Mouse (Mus musculus) skeletal muscle tissue, postnatal 0 days (tissue): ENCODE results near the gene Xlr3b. TPM values are rescaled to one million over a fixed set of nuclear protein-coding genes. Genes with fewer than 3 reads are reported as not detected.

Source experiments
- polyA plus RNA-seq: library from polyadenylated mRNA; unstranded; fragments of >200 nt; fragmentation: Nextera tagmentation; extraction: Ambion mirVana; gene quantifications from 2 replicates; pipeline ENCODE4 v1.2.1, GENCODE M21; 2015

Xlr3b gene
- polyA plus RNA-seq: 0.63 and 11.3 TPM in 2 replicates

DNA sequence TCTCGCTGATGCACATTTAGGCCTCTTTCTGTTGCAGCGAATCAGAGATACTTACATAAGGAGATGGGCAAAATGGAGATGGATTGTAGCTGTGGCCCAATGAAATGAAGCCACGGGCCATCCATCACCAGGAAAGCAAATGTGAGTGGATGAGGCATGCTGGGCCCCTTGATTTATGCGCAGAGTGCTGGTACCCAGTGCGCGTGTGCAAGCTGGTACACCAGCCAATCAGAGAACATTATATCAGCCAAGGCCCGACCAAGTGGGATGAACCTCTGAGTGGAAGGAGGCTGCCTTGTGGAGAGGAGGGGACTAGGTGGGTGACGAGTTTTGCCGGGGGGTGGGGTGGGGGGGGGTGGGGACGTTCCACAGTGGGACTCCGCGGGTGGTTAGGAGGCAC is at the start of gene Xlr3b:
Gene Xlr3b, plus strand, starts transcription at position 274 of the 400 bp plus-strand sequence.

DNA sequence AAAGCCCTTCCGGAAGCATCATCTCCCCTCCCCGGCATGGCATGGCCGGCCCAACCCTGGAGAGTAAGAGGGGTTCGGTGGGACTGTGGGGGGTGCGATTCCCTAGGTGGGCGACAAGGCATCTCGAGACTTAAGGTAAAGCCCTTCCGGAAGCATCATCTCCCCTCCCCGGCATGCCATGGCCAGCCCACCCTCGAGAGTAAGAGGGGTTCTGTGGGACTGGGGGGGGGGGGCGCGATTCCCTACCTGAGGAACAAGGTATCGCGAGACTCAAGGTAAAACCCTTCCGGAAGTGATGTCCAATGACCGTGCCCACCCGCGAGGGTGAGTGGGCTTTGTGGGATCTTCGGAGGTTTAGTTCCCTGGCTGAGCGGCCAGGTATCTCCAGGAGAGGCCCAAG is 43.5 kb upstream of the Xlr3b start, which contains the start of gene Xlr5b:
Gene Xlr5b, plus strand, starts transcription at position 301 of the 400 bp plus-strand sequence.

DNA sequence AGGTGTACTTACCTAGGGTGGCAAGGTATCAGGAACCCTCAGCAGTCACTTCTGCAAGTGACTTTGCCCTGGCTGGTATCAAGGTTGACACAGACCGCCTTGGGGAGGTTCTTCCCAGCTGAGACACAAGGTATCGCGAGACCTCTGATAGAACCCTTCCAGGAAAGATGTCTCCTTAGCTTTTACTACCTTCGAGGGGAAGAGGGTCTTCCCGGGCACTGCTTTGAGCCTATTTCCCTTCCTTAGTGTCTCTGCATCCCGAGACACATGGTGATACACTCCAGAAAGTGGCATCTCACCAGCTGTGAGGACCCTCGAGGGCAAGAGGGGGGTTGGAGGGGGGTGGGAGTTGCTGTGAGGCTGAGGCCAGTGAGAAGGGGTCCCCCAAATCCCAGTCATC is 42.7 kb upstream of the Xlr3b start, which contains the start of gene DXBay18:
Gene DXBay18, minus strand, starts transcription at position 101 of the 400 bp plus-strand sequence.

DNA sequence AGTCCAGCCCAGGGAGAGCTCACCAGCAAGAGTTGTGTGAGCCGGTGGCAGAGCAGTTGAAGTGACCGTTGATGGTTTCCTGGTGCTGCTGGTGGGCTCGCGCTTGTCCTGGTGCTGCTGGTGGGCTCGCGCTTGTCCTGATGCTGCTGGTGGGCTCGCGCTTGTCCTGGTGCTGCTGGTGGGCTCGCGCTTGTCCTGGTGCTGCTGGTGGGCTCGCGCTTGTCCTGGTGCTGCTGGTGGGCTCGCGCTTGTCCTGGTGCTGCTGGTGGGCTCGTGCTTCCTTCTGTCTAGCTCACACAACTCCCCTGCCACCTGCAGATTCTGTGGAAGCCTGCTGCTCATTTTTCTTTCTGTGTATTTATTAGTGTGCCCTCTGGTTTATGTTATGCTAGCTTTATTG is 15.1 kb upstream of the Xlr3b start, which contains the start of gene Spin2d:
Gene Spin2d, minus strand, starts transcription at position 101 of the 400 bp plus-strand sequence.

DNA sequence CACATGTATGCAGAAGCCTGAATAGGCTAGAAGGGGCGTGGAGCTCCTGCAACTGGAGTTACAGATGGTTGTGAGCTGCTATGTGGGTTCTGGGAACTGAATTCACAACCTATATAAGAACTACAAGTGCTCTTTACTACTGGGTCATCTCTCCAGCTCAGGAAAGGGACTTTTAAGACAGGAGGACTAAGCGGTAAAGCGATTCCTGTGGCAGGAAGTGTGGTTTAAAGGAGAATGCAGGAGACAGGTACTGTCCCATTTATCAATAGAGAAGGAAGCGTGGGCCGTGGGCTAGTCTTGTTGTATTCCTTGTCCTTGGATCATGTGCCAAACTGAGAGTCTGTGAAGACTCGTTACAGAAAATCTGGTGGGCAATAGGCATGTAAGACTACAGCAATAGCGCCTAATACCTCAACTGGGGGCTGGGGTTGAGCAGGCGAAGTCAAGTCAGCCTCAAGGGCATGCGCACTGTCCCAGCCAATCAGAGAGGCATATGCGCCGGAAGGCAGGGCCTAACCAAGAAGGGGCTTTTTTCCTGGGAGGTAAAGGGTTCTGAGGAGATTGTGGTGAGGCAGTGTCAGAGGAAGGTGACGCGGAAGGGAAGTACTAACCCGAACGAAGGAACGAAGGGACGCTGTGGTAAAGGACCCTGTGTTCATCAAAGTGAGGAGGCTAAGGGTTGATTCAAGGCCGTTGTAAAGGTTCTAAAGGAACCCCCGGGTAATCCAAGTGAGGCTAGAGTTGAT is 22.0 kb downstream of the Xlr3b start, which contains the start of gene Xlr4b:
Gene Xlr4b, plus strand, starts transcription at position 515 of the 746 bp plus-strand sequence.

DNA sequence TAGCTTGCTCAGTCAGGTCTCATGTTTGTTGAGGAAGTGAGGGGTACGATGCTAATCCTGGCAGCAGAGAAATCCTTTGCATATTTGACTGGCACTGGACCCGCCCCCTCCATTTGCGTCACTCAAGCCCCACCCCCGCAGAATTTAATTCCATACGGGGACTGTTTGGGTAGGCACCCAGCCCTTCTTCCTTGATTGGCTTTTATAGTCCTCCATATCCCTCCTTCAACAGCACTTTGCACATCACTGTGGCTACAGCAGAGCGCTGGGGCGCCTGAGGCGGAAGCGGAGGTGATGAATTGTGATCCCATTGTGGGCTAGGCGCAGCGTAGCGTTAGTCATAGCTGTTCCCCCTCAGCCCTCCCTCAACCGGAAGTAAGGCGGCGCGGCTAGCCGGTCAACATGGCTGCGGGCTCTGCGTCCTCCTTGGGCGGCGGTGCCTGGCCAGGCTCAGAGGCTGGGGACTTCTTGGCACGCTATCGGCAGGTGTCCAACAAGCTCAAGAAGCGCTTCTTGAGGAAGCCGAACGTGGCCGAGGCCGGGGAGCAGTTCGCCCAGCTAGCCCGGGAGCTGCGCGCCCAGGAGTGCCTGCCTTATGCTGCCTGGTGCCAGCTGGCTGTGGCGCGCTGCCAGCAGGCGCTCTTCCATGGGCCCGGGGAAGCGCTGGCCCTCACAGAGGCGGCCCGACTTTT is 36.1 kb downstream of the Xlr3b start, which contains the start of gene F8a:
Gene F8a, plus strand, starts transcription at position 378 of the 692 bp plus-strand sequence.

DNA sequence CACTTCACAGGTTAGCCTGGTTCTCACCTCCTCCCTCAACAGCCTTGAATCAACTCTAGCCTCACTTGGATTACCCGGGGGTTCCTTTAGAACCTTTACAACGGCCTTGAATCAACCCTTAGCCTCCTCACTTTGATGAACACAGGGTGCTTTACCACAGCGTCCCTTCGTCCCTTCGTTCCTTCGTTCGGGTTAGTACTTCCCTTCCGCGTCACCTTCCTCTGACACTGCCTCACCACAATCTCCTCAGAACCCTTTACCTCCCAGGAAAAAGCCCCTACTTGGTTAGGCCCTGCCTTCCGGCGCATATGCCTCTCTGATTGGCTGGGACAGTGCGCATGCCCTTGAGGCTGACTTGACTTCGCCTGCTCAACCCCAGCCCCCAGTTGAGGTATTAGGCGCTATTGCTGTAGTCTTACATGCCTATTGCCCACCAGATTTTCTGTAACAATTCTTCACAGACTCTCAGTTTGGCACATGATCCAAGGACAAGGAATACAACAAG is 50.9 kb downstream of the Xlr3b start, which contains the start of gene Xlr4c:
Gene Xlr4c, minus strand, starts transcription at position 310 of the 505 bp plus-strand sequence.

Other genes starting within 250 kb of the Xlr3b start
- gene Zfp185, start 204.9 kb upstream of the Xlr3b start, polyA plus RNA-seq: 2.3 and 6.4 TPM in 2 replicates
- not detected in 2 replicates for gene Pnma5, start 155.1 kb upstream of the Xlr3b start, polyA plus RNA-seq
- gene Pnma3, start 127.4 kb upstream of the Xlr3b start, polyA plus RNA-seq: not detected in 2 replicates
- gene Xlr4a, start 109.7 kb upstream of the Xlr3b start, polyA plus RNA-seq: 0.77 and 1.3 TPM in 2 replicates
- gene Xlr3a, start 95.1 kb upstream of the Xlr3b start, polyA plus RNA-seq: 0.82 TPM in 1 of 2 replicates, not detected in the other
- 0.16 TPM in 1 of 2 replicates, not detected in the other for gene Gm14685, start 75.2 kb upstream of the Xlr3b start, polyA plus RNA-seq
- not detected in 2 replicates for gene Xlr5b, start 43.4 kb upstream of the Xlr3b start, polyA plus RNA-seq
- gene DXBay18, start 42.8 kb upstream of the Xlr3b start, polyA plus RNA-seq: not detected in 2 replicates
- not detected in 2 replicates for gene Spin2d, start 15.2 kb upstream of the Xlr3b start, polyA plus RNA-seq
- 1.3 TPM in 1 of 2 replicates, not detected in the other for gene Xlr4b, start 22.1 kb downstream of the Xlr3b start, polyA plus RNA-seq
- 13.3 and 14.3 TPM in 2 replicates for gene F8a, start 36.1 kb downstream of the Xlr3b start, polyA plus RNA-seq
- 0.19 and 0.22 TPM in 2 replicates for gene Xlr4c, start 50.9 kb downstream of the Xlr3b start, polyA plus RNA-seq
- gene Xlr3c, start 73.2 kb downstream of the Xlr3b start, polyA plus RNA-seq: not detected in 2 replicates
- gene Xlr5a, start 100.8 kb downstream of the Xlr3b start, polyA plus RNA-seq: 0.09 TPM in 1 of 2 replicates, not detected in the other
- not detected in 2 replicates for gene Xlr5c, start 100.8 kb downstream of the Xlr3b start, polyA plus RNA-seq
- not detected in 2 replicates for gene Gm45015, start 144.6 kb downstream of the Xlr3b start, polyA plus RNA-seq
- 8.3 and 8.4 TPM in 2 replicates for gene Zfp275, start 150.4 kb downstream of the Xlr3b start, polyA plus RNA-seq
- gene Gm18336, start 206.5 kb downstream of the Xlr3b start, polyA plus RNA-seq: not detected in 2 replicates
- not detected in 2 replicates for gene Zfp92, start 218.9 kb downstream of the Xlr3b start, polyA plus RNA-seq
- 4.8 TPM in 1 of 2 replicates, not detected in the other for gene Trex2, start 243.1 kb downstream of the Xlr3b start, polyA plus RNA-seq